Mouse (Mus musculus) subcutaneous adipose tissue, adult 2 months (tissue): ENCODE measurements around the gene Tceal1. TPM values are rescaled to one million over a fixed set of nuclear protein-coding genes. Genes with fewer than 3 reads are reported as not detected.

Source experiments
- polyA plus RNA-seq: library from polyadenylated mRNA; depleted of rRNA; stranded (reverse); fragments of >200 nt; gene quantifications from 2 replicates; pipeline ENCODE4 v1.2.3, GENCODE M21; 2012; ENCODE audit warnings: low replicate concordance; rRNA removed

Tceal1 gene
- polyA plus RNA-seq = 1.5 and 2.3 TPM in 2 replicates

GRCm38 (mm10) chrX:136707446-136708167, at the start of gene Tceal1:
Tceal1 (plus strand) TSS chrX:136707982.

GRCm38 (mm10) chrX:136743459-136743858, 35.7 kb downstream of the Tceal1 start, which contains the start of gene Morf4l2:
Morf4l2 (minus strand) TSS chrX:136743690.

Other genes starting within 250 kb of the Tceal1 start
- gene Kir3dl1, start 190.0 kb upstream of the Tceal1 start, polyA plus RNA-seq = not detected in 2 replicates
- gene Kir3dl2, start 163.9 kb upstream of the Tceal1 start, polyA plus RNA-seq = not detected in 2 replicates
- 0.46 and 5.8 TPM in 2 replicates for gene Tceal3, start 117.1 kb upstream of the Tceal1 start, polyA plus RNA-seq
- 57.8 and 91.2 TPM in 2 replicates for gene Morf4l2, start 35.7 kb downstream of the Tceal1 start, polyA plus RNA-seq
- gene Glra4, start 72.2 kb downstream of the Tceal1 start, polyA plus RNA-seq = not detected in 2 replicates
- gene Plp1, start 114.7 kb downstream of the Tceal1 start, polyA plus RNA-seq = 3.9 and 6.1 TPM in 2 replicates
- 0.03 TPM in 1 of 2 replicates, not detected in the other for gene Rab9b, start 160.8 kb downstream of the Tceal1 start, polyA plus RNA-seq
- not detected in 2 replicates for gene H2bfm, start 219.3 kb downstream of the Tceal1 start, polyA plus RNA-seq